Mouse (Mus musculus) ES-E14 (cell line): ENCODE data around the gene Cmss1.

ENCODE experiments used
- CHD2 ChIP-seq: IDR thresholded peaks from 2 replicates; pipeline ENCODE4 v1.6.1; 2014; ENCODE audit warnings: mild to moderate bottlenecking, low read depth, low read length, inconsistent platforms
- HCFC1 ChIP-seq: IDR thresholded peaks from 2 replicates; pipeline ENCODE4 v1.6.1; 2012; ENCODE audit warnings: low read length, inconsistent platforms, borderline replicate concordance; ENCODE audit not compliant: insufficient read depth
- MAFK ChIP-seq: IDR thresholded peaks from 2 replicates; pipeline ENCODE4 v1.6.1; 2014; ENCODE audit warnings: mild to moderate bottlenecking, low read depth, low read length, inconsistent platforms; ENCODE audit not compliant: insufficient read depth

- no peak for TF ChIP-seq CHD2
- no peak for TF ChIP-seq HCFC1
- TF ChIP-seq MAFK = no peak
These were observed 277.6 kb downstream of the Cmss1 start for GRCm38 (mm10) chr16:57329028-57329427.
